Mouse (Mus musculus) embryo, embryonic 10.5 days (tissue): ENCODE data around the gene Pola2.

Source experiments
- DNase-seq: peaks from one replicate; pipeline ENCODE4 v3.0.0-alpha.2; 2015; ENCODE audit warnings: low spot score

Gene Pola2

DNA sequence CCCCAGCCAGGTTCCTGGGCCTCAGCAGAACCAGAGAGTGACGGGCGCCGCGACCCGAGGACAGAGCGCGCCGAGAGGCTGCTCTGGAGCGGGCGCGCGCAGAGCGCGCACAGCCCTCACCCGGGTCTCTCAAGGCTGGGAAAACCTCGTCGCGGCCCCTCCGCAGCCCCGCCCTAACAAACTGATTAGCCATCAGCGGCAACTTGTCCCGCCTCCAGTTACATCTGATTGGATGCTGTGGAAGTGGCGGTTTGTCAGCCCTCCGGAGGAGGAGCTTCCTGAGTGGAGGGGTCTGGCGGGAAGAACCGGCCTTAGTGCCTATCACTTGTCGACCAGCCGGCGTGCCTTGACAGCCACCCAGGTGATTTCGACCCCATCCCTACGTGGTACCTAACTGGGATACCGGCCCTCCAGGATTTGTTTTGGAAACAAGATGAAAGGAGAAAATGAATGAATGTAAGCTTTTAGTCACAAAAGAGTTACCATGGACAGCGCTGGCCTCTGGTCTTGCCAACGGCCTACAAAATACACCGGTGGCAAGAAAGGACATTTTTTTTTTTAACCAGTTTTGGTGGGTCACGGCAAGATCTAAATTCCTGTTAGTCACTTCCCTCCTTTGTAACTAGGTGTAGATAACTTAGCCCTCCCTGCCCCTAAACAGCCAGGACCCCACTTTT lies 69.9 kb downstream of the Pola2 start, which contains the start of gene Tigd3:
Gene Tigd3 (minus strand): TSS at position 148 of the 677 bp plus-strand sequence.
- peak; percentile 98 for DNase-seq

DNA sequence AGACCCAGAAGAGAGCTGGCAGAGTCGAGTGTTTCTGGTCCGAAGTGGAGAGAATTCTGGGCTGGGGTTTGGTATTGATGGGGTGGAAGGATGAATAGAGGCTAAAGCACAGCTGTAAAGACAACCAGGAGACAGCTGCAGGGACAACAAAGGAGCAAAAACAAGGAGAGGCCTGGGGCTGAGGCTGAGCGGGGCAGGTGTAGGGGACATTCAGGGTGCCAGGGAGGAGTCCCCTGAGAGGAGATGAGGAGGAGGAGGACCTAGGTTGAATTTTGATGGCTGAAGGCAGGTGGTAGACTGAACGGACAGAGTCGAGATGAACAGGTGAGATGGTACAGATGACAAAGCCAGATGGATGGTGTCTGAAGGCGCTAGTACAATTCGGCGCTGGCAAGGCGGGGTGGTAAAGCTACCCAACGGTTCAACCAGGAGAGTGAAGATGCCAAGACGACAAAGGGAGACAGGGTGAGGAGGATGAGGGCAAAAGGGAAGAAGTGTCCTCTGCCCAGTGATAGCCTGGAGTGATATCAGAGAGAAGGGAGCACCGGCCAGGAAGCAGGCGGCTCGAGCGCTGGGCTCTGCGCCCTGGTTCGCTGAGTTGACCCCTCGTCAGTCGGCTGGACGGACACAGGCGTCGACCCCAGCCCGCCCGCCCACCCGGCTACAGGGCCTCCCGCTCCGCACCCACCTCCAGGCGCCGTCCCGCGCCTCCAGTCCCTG lies 70.6 kb downstream of the Pola2 start:
- peak; percentile 17 for DNase-seq

DNA sequence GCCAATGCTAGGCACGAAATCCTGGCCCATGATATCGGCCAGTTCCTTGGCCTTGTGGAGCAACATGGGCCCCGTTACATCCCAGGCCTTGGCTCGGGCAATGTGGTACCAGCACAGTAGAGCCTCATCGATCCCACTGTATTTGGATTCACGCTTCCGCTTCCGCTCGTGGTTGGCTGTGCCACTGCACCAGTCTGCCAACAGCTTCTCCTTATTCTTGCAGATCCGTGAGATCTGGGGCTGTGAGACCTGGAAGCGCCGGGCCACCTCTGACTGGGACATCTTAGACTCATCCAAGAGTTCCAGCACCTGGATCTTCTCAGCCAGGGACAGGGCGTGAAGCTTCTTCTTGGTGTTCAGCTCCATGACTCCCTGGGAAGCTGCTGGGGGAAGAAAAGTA lies 71.3 kb downstream of the Pola2 start:
- no peak for DNase-seq

DNA sequence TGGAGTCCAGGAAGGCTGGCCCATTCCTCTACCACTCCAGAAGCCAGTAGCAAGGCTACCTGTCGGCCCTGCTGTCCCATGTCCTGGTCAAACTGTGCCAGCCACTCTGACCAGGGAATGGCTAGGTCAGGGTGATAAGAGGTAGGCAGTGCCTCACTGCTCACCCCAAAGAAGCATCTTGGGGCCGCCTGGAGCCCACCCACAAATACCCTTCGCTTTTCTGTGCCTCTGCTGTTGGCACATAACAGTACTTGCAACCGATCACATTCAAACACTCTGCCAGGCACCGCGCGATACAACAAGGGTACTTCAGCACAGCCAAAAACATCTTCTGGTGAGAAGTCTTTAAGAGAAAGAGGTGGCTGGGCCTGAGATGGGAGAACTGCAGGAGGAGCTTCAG lies 71.7 kb downstream of the Pola2 start:
- no peak for DNase-seq

DNA sequence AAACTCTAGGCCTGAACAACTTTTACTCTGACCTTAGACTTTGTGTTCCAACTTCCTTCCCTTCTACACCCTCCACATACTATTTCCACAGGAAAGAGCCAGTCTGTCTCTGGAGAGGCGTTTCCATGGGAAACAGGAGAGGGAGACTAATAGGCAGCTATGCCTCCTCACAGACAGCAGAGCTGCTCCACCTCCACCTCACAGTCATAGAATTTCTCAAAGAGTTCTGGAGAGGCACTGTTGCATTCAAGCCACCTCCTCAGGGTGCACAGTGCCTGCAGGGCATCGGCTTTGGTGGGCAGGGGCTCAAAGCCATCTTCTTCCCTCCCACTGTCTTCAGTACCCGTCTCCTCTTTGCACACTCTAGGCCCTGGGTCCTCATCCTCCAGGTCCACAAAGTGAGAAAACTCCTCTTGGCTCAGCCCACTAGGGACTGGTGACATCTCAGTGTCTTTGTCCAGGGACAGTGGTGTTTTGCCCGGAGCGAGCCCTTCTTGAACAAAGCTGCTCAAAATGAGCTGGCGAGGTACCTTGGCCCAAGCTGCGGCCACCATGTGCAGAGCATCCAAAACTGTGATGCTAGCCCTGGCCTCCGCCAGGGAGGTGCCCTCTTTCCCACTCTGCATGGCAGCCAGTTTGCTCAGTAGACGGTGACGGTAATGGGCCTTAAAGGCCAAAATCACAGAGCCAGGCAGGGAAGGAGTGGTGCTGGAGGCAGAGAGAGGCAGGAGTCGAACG lies 72.3 kb downstream of the Pola2 start:
- no peak for DNase-seq
